11 mouse cellular contexts compared by ENCODE assay signal in genomic region chr2:135914343-135915261, GRCm38 (mm10).
DNase-seq lines count a peak whose midpoint lies in the region; TF ChIP-seq lines count a peak whose summit lies in the region.
"Had no signal": no experiment of that assay in that cellular context is flagged by ENCODE, and none has a peak within 500 bp of the region (broad histone marks: within the 10 kb centered on the region; RNA-seq: fewer than 3 reads in every experiment).

No protein-coding gene starts in this region.

- peak overlapping the region; percentile 29; the same call in 1 of the 2 replicates for H3K27ac ChIP-seq in heart, adult 2 months
- peak overlapping the region; percentile 10; the same call in 1 of the 2 replicates for H3K27ac ChIP-seq in cortical plate, adult 2 months (ENCODE audit: insufficient read depth, low read length)

- TF ChIP-seq CTCF in heart, adult 2 months (IDR thresholded peaks at IDR 0.05), result no peak
- no peak for TF ChIP-seq CTCF in cortical plate, adult 2 months (IDR thresholded peaks at IDR 0.05; ENCODE audit: extremely low read depth, insufficient read depth, low read length)

- H3K36me3 ChIP-seq in heart, adult 2 months (ENCODE audit: control insufficient read depth, insufficient read depth, low read length), result peaks cover 29% of the 10 kb centered on the region

- H3K27me3 ChIP-seq in heart, adult 2 months (ENCODE audit: control insufficient read depth, insufficient read depth, low read length), result no peaks in the 10 kb centered on the region

- WGBS in heart, adult 2 months, result 59% methylated on average over 8 of the region's 8 CpGs

- H3K79me2 ChIP-seq in heart, adult 2 months (replicated peaks; ENCODE audit: control insufficient read depth, insufficient read depth, low read length), result no peaks in the 10 kb centered on the region

- no peak for DNase-seq in heart, adult 2 months
- DNase-seq in heart, postnatal 14 days, result no peak
- DNase-seq in lung, postnatal 25 days (ENCODE audit: low spot score), result peak; percentile 8
- DNase-seq in lung, adult 18-20 months, result no peak
- peak; percentile 26 to 34 for DNase-seq in left cerebral cortex, postnatal 36 days (ENCODE audit: low spot score in 2 of 2)
- no peak for DNase-seq in urinary bladder, postnatal 4 days (ENCODE audit: low spot score in 2 of 2)
- DNase-seq in urinary bladder, postnatal 25 days (ENCODE audit: low spot score), result no peak
- DNase-seq: adrenal gland, adult 8-10 months; embryo, embryonic 11 days; lung, postnatal 4 days had no signal

- H3K4me1 ChIP-seq in heart, adult 2 months (ENCODE audit: control insufficient read depth, insufficient read depth, low read length), result peaks cover 16% of the 10 kb centered on the region
- H3K4me1 ChIP-seq in cortical plate, adult 2 months (ENCODE audit: control insufficient read depth, insufficient read depth, low read length), result peaks cover 2% of the 10 kb centered on the region

- no peak for TF ChIP-seq EP300 in heart, adult 2 months (IDR thresholded peaks at IDR 0.05; ENCODE audit: insufficient read depth, low read depth, low read length)

- H3K9ac ChIP-seq in heart, adult 2 months (ENCODE audit: low read depth, low read length), result no peak overlapping the region

- no peak overlapping the region for H3K4me3 ChIP-seq in heart, adult 2 months
- H3K4me3 ChIP-seq in cortical plate, adult 2 months (ENCODE audit: insufficient read depth, low read length), result no peak overlapping the region

- TF ChIP-seq POLR2A in heart, adult 2 months (IDR thresholded peaks at IDR 0.05; ENCODE audit: insufficient read depth, low read depth, low read length), result no peak
- no peak for TF ChIP-seq POLR2A in cortical plate, adult 2 months (IDR thresholded peaks at IDR 0.05; ENCODE audit: extremely low read depth, insufficient read depth, low read length)

- intact Hi-C loops in heart, adult 2 months (cut with DNase I), result loop anchor here (5.0 kb wide), 3 partner anchors 37 to 352 kb away; no protein-coding TSS in a partner anchor
- intact Hi-C loops in heart, postnatal 14 days (cut with DNase I), result loop anchor here (5.0 kb wide), 1 partner anchor 252 kb away; no protein-coding TSS in a partner anchor
- intact Hi-C loops in left cerebral cortex, postnatal 36 days (cut with DNase I), result no loop called here

Comparison
In these comparisons a context has a peak if more than half of its experiments do, and no peak if none do; other contexts are left out.
1. DNase-seq: peak in lung, postnatal 25 days (single experiment) and left cerebral cortex, postnatal 36 days (2 of 2); none in heart, adult 2 months (0 of 2), heart, postnatal 14 days (0 of 2), lung, adult 18-20 months (0 of 2), urinary bladder, postnatal 4 days (0 of 2) and urinary bladder, postnatal 25 days (single experiment).